Mouse (Mus musculus) left cerebral cortex, adult 11 months (tissue): ENCODE data around the gene Zfp467.

ENCODE experiments used
- DNase-seq: peaks from one replicate; pipeline ENCODE4 v3.0.0; 2022; ENCODE audit warnings: low spot score

Gene Zfp467

GRCm38 (mm10) chr6:48440306-48441014, 5.2 kb downstream of the Zfp467 start:
- DNase-seq: no peak

GRCm38 (mm10) chr6:48439654-48440053, 6.0 kb downstream of the Zfp467 start:
- DNase-seq: no peak

DNA sequence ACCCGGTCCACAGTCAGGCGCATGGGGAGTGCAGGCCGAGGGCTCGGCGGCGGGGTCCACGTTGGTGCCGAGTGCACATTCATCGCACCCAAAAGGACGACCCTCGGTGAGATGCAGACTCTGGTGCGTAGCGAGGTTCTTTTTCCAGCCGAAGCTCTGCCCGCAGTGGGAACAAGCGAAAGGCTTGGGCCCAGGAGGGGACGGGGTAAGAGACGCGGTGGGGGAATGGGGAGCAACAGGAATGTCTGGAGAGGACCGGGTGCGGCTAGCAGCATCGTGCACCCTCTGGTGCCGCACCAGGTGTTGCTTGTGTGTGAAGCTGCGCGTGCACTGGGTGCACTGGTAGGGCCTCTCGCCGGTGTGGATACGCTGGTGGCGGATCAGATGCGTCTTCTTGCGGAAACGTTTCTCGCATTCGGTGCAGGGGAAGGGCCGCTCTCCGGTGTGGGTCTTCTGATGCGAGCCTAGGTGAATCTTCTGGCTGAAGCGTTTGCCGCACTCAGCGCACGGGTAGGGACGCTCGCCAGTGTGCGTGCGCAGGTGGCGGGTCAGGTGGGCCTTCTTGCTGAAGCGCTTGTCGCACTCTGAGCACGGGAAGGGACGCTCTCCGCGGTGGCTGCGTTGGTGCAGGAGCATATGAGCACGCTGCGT, 7.0 kb downstream of the Zfp467 start:
- no peak for DNase-seq

DNA sequence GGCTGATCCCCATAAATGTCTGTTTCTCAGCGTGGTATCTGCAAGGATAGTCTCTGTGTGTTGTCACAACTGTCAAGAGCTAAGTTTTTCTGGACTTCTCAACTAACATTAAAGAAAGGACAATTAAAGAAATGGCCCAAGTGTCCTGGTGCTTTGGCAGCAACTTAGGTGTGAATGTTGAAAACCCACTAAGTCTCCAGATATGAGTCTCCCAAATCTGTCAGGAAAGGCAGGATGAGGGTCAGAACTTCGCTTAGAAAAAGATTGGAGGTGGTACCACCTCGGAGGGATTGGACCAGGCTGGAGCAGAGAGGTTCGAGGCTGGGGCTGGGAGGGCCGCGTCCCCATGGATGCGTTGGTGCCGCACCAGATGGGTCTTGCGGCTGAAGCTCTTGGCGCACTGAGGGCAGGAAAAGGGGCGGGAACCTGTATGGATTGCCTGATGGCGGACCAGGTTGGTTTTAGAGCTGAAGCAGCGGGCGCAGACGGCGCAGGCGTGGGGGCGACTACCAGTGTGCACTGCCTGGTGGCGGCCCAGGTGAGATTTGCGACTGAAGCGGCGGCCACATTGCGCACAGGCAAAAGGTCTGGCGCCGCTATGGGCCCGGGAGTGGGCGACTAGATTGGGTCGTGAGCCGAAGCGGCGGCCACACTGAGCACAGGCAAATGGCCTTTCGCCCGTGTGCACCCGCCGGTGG, 7.8 kb downstream of the Zfp467 start:
- no peak for DNase-seq

GRCm38 (mm10) chr6:48435706-48436349, 9.8 kb downstream of the Zfp467 start:
- DNase-seq: no peak

DNA sequence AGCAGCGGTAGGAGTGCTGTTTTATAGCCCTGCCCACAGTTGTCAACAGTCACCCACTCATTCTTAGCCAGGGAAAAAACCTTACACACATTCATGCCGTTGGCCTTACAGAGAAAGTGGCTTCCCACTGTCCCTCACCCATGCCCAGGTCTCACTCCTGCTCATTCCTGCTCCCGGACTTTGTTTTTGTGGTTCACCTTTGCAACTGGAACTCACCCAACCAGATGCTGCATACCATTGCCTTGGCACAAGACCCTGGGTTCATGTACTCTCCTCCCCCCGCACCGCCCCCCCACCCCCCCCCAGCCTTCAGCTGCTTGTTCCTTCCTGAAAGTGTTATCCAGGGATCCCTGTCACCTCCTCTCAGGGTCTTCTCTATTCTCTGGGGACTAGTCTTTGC, 10.5 kb downstream of the Zfp467 start:
- no peak for DNase-seq

GRCm38 (mm10) chr6:48434651-48435050, 11.0 kb downstream of the Zfp467 start:
- DNase-seq: no peak

GRCm38 (mm10) chr6:48432893-48433816, 12.5 kb downstream of the Zfp467 start:
- DNase-seq: no peak

DNA sequence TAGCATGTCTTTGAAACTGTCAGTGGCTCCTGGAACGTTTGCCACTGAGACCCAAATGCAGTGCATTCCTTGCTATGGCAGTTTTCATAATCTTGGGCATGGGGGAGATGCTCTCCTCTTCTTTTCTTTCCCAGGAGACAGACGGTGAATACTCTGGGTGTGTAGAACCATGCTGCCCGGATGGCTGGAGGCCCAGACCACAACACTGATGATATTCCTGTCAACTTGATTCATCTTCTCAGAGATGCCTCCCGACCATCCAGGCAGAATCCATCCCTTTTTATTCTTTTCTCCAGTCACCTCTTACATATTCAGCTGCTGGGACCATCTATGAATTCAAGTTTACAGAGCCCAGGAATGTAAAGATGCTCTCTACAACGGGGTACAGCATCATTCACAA, 14.9 kb downstream of the Zfp467 start:
- no peak for DNase-seq

DNA sequence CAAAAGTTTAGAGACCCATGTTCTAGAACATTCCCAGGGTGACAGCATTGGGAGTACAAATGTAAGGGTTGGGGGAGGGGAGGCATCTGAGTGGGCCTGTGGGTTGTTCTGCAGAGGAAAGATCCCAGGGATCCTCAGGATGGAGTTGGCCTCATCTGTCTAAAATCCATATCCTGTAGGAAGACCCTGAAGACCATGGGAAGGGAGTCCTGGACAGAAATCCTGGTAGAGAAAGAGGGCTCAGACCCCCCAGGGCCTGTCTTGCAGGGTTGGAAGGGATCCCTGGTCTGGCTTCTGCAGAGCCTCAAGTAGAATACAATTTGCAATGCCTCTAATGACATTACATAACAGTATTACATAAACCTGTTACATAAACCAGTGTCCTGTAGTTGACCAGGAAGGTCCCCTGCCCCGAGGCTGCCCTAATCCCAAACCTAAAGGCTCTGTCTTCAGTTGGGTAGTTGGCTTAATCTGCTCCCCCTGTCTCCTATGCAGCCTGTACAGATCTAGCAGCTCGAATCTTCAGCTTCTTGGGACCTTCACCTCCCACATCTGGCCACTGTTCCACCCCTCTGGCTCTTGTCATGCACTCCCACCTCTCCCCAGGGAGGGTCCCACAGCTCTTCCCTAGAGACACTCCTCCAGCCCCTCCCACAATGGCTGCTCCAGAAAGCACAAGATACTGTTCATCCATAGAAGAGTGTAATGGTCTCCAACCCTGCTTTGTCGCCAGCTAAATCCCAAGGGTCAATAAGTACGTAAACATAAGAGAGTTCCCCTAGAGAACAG, 16.7 kb downstream of the Zfp467 start:
- DNase-seq: no peak

DNA sequence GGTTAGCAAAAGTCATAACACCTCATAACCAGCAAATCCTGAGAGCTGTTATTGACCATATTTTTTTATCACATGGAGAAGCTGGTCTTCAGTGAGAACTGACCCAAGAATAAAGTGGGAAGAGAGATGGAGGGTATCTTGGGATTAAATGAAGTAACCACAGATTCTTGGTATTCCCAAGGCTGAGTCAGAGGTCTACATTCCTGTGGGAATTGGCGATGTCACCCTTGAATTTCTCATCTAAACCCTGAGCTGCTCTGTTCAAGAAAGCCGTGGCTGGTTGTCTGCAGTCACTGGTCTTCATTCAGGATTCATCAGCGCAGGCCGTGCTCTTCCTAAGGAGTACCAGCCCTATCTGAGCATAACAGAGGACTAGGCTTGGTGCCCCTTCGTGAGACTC, 18.7 kb downstream of the Zfp467 start:
- no peak for DNase-seq

- DNase-seq: no peak
Observed at GRCm38 (mm10) chr6:48424074-48424473, 21.6 kb downstream of the Zfp467 start.

DNA sequence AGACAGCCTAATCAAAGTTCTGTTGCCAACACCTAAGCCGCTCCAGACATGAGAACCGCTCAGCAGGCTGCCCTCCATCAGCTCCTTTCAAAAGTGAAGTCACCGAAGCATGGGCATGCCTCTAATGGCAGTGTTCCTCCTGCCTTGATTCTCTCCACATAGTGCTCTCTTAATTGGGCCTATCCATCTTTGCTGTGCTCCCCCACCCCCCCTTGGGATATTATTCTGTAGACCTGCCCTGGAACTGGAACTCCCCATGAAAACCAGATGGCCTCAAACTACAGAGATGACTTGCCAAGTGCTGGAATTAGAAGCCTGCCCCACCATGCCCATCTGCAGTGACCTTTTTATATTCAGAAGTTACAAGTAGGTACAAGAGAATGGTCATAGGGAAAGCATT, 22.3 kb downstream of the Zfp467 start:
- DNase-seq: no peak

DNA sequence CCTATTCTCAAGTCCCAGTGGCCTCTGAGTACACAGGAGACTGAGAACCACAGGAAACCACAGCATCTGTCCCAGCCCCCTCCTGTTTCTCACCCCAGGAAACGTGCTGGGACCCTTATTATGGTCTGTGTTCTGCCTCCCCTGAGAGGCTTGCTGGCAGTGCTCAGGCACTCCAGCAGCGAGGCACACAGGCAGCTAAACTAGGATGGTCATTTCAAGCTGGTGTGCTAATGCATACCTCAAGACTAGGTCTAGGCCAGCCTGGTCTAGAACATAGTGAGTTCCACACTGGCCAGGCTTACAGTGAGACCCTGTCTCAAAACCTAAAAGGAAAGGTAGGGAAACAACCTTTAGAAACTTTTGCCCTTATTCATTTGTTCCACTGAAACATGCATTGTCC, 25.0 kb downstream of the Zfp467 start:
- DNase-seq: no peak

DNA sequence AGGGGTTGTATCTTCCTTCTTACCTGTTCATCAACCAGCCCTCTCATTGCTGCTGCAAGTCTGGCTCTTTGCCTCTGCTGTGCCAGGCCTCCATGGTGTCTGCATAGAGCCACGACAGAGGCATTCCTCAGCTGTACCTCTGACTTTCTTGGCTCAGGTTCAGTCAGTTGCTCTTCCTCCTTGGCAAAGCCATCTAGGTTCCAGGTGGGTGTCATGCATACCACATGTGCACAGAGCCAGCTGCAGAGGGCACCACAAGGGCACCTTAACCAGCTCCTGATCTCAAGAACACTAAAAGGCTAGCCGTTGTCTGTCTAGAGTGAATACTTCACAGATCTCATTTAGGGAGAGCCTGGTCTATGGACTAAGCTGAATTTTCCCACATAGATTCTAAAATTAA, 29.1 kb downstream of the Zfp467 start:
- no peak for DNase-seq

GRCm38 (mm10) chr6:48415636-48416035, 30.0 kb downstream of the Zfp467 start:
- no peak for DNase-seq

DNA sequence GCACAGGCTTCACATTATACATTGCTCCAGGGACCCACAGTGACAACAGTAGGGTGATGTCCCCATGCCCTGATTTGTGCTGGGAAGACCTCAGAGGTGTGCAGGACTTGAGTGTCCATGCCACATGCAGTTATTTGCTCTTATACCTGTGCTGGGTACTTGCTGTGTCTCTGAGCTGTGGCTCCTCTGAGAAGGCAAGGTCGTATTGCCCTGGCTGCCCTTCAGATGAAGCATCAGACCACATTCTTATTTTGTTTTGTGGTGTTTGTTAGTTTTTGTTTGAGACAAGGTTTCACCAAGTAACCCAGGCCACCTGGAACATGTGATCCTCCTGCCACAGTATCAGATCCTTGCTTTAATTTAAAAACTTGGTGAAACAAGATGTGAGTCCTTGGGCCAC, 30.7 kb downstream of the Zfp467 start:
- no peak for DNase-seq

- DNase-seq: no peak
Observed at GRCm38 (mm10) chr6:48413081-48413480, 32.5 kb downstream of the Zfp467 start.

DNA sequence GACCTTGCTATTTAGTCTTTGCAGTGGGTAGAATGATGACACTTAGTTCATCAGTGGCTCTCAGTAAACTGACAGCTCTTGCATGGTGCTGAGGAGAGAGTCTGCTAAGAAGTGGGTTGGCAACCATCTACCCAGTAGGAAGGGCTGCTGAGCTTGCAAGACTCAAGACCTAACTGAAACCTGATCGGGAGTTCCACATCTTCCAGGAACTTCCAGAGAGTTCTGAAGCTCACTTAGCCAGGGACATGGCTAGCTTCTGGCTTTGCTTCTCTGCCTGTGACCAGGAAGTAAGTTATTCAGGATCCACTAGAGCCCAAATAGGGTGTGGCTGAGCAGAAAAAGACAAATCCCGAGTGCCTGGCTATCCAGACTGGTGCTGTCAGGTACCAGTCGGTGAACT, 33.0 kb downstream of the Zfp467 start:
- no peak for DNase-seq

DNA sequence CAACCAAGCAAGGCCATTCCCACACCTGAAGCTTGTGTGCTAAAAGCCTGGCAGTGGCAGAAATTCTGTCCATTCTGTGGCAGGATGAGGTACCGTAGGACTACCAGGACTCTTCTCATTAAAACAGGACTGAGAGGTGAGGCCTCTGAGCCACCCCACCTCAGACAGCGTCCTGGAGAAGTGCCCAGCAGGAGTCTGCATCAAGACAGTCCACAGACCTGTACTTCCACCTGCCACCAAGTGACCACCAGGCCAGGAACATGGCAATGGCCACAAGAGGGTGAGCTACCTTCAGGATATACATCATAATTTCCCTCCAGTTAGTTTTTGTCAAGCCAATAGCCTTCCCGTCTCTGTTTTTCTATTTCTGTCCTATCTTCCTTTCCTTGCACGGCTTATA, 33.5 kb downstream of the Zfp467 start:
- no peak for DNase-seq
